Mouse (Mus musculus) adipocyte (in vitro differentiated cells): Measurements from ENCODE around the gene Slc37a1.

Experiments used
- DNase-seq: peaks from one replicate; pipeline ENCODE4 v3.0.0-alpha.2; 2016; ENCODE audit warnings: low spot score

The Slc37a1 gene

GRCm38 (mm10) chr17:31294363-31295214 is 8.0 kb downstream of the Slc37a1 start:
- no peak for DNase-seq

- no peak for DNase-seq
These were observed 8.8 kb downstream of the Slc37a1 start for GRCm38 (mm10) chr17:31295215-31295891.

GRCm38 (mm10) chr17:31295892-31296781 is 9.5 kb downstream of the Slc37a1 start:
- no peak for DNase-seq

- peak; percentile 6 for DNase-seq
These were observed 10.9 kb downstream of the Slc37a1 start for GRCm38 (mm10) chr17:31297521-31297939.

GRCm38 (mm10) chr17:31298419-31299209 is 12.0 kb downstream of the Slc37a1 start:
- DNase-seq = no peak

- DNase-seq = no peak
These were observed 13.4 kb downstream of the Slc37a1 start for GRCm38 (mm10) chr17:31299981-31300380.

GRCm38 (mm10) chr17:31300736-31301135 is 14.1 kb downstream of the Slc37a1 start:
- no peak for DNase-seq

GRCm38 (mm10) chr17:31303401-31303800 is 16.8 kb downstream of the Slc37a1 start:
- no peak for DNase-seq

GRCm38 (mm10) chr17:31304895-31305775 is 18.5 kb downstream of the Slc37a1 start:
- no peak for DNase-seq

GRCm38 (mm10) chr17:31305776-31306120 is 19.2 kb downstream of the Slc37a1 start:
- DNase-seq = no peak

- no peak for DNase-seq
These were observed 21.2 kb downstream of the Slc37a1 start for GRCm38 (mm10) chr17:31307756-31308155.

- no peak for DNase-seq
These were observed 21.8 kb downstream of the Slc37a1 start for GRCm38 (mm10) chr17:31308291-31308816.

GRCm38 (mm10) chr17:31309281-31309793 is 22.7 kb downstream of the Slc37a1 start:
- no peak for DNase-seq

GRCm38 (mm10) chr17:31311047-31311446 is 24.5 kb downstream of the Slc37a1 start:
- no peak for DNase-seq

- no peak for DNase-seq
These were observed 26.1 kb downstream of the Slc37a1 start for GRCm38 (mm10) chr17:31312648-31313047.

GRCm38 (mm10) chr17:31315046-31315792 is 28.6 kb downstream of the Slc37a1 start:
- no peak for DNase-seq

- no peak for DNase-seq
These were observed 29.4 kb downstream of the Slc37a1 start for GRCm38 (mm10) chr17:31315993-31316392.

- DNase-seq = no peak
These were observed 30.4 kb downstream of the Slc37a1 start for GRCm38 (mm10) chr17:31316998-31317397.
